Mouse (Mus musculus) midbrain, embryonic 13.5 days (tissue): Measurements from ENCODE around the gene Gbp5. TPM values are rescaled to one million over a fixed set of nuclear protein-coding genes. Genes with fewer than 3 reads are reported as not detected.
A peak's percentile ranks its signal among the peaks of the same experiment; 100 is the strongest.
"Not testable (repeated sequence)": the region's sequence is repeated elsewhere in the genome, so short reads cannot be mapped to it uniquely, and the experiment has no call there.

ENCODE experiments used
- ATAC-seq: fragments of 200-750 bp; cut with Nextera tagmentation; 2 replicates; pipeline ENCODE4 v1.8.0; 2017; ENCODE audit warnings: mild to moderate bottlenecking, moderate TSS enrichment, moderate library complexity
- H3K27ac ChIP-seq: fragments of 300-500 bp; sonication (generic); 2 replicates; pipeline ENCODE4 v1.5.1; 2015; ENCODE audit warnings: inconsistent platforms, mild to moderate bottlenecking, moderate library complexity
- H3K27me3 ChIP-seq: fragments of 300-500 bp; sonication (generic); 2 replicates; pipeline ENCODE4 v1.6.1; 2015; ENCODE audit warnings: mild to moderate bottlenecking, inconsistent platforms
- H3K36me3 ChIP-seq: fragments of 300-500 bp; sonication (generic); 2 replicates; pipeline ENCODE4 v1.6.1; 2015; ENCODE audit warnings: mild to moderate bottlenecking, inconsistent platforms
- H3K4me1 ChIP-seq: fragments of 300-500 bp; sonication (generic); replicated peaks from 2 replicates; pipeline ENCODE4 v1.6.1; 2015; ENCODE audit warnings: inconsistent platforms
- H3K4me2 ChIP-seq: fragments of 300-500 bp; sonication (generic); replicated peaks from 2 replicates; pipeline ENCODE4 v1.6.1; 2015; ENCODE audit warnings: moderate library complexity, mild to moderate bottlenecking, inconsistent platforms
- H3K4me3 ChIP-seq: fragments of 300-500 bp; sonication (generic); replicated peaks from 2 replicates; pipeline ENCODE4 v1.5.1; 2015; ENCODE audit warnings: mild to moderate bottlenecking, inconsistent platforms
- H3K9ac ChIP-seq: fragments of 300-500 bp; sonication (generic); replicated peaks from 2 replicates; pipeline ENCODE4 v1.6.1; 2015; ENCODE audit warnings: mild to moderate bottlenecking, inconsistent platforms
- H3K9me3 ChIP-seq: fragments of 300-500 bp; sonication (generic); 2 replicates; pipeline ENCODE4 v1.6.1; 2016; ENCODE audit warnings: mild to moderate bottlenecking, inconsistent platforms
- WGBS: fragments of 180-500 bp; shearing (Covaris S2); methylation state at CpG from one replicate; pipeline ENCODE4 v1.1.7; 2015; 5-methylcytosine and 5-hydroxymethylcytosine counted together
- polyA plus RNA-seq: library from polyadenylated mRNA; unstranded; fragments of >200 nt; fragmentation: Nextera tagmentation; extraction: Ambion mirVana; gene quantifications from 2 replicates; pipeline ENCODE4 v1.2.1, GENCODE M21; 2015

Gbp5 gene
- polyA plus RNA-seq, 1 experiment from 2014 or later, result 0.07 TPM

DNA sequence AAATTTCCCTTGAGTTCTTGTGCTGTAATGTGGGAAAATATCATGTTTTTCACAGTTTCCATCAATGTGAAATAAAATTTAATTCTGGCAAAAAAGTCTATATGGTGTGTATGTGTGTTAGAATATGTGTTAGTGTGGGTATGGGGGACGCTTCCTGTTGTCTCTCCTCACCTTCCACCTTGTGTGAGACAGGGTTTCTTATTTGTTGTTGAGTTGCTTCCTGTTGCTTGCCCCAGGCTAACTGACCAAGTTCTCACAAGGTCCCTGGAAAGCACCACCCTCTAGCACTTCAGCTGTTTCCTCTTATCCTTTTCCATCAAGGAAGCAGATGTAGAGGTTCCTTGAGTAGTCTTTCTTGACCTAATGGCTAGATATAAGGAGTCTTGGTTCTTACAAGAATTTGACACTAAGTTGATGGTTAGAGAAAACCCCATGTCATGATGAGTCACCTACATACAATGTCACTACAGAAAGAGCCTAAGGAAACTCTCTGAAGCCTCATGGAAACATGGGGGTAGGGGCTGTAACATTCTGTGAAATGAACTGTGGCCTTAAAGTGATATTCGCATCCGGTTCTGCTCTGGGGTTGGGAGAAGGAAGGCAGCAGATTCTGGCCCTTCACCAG, 56.4 kb downstream of the Gbp5 start:
- no peaks in the 10 kb centered on the region for H3K4me1 ChIP-seq
- no peak for ATAC-seq
- WGBS, result 92% methylated on average over 3 of the region's 3 CpGs
- H3K9ac ChIP-seq, result no peak overlapping the region
- H3K4me2 ChIP-seq, result no peak overlapping the region
- no peaks in the 10 kb centered on the region for H3K36me3 ChIP-seq
- no peaks in the 10 kb centered on the region for H3K27me3 ChIP-seq
- no peaks in the 10 kb centered on the region for H3K9me3 ChIP-seq
- no peak overlapping the region for H3K27ac ChIP-seq
- H3K4me3 ChIP-seq, result no peak overlapping the region

GRCm38 (mm10) chr3:142554601-142555000, 60.8 kb downstream of the Gbp5 start:
- no peaks in the 10 kb centered on the region for H3K4me1 ChIP-seq
- no peak overlapping the region for H3K4me2 ChIP-seq
- 80% methylated on average over 1 of the region's 1 CpGs for WGBS

GRCm38 (mm10) chr3:142555623-142556022, 61.8 kb downstream of the Gbp5 start:
- Histone ChIP-seq H3K9me3 (no peaks in the 10 kb centered on the region), H3K4me3 (no peak overlapping the region), H3K9ac (no peak overlapping the region), H3K4me1 (peaks cover 4% of the 10 kb centered on the region; the same call in 1 of the 2 replicates), H3K27ac (no peak overlapping the region), H3K27me3 (no peaks in the 10 kb centered on the region), H3K4me2 (no peak overlapping the region), H3K36me3 (no peaks in the 10 kb centered on the region)
- WGBS, result 90% methylated on average over 11 of the region's 11 CpGs
- no peak for ATAC-seq

More at GRCm38 (mm10) chr3:142554601-142555000, 60.8 kb downstream of the Gbp5 start:
- no peaks in the 10 kb centered on the region for H3K27me3 ChIP-seq
- H3K4me3 ChIP-seq, result no peak overlapping the region
- H3K27ac ChIP-seq, result no peak overlapping the region
- H3K9me3 ChIP-seq, result no peaks in the 10 kb centered on the region
- H3K9ac ChIP-seq, result no peak overlapping the region
- H3K36me3 ChIP-seq, result no peaks in the 10 kb centered on the region
- ATAC-seq, result no peak

GRCm38 (mm10) chr3:142559632-142560228, 66.0 kb downstream of the Gbp5 start, which contains the start of gene Gbp3:
Gene Gbp3 (plus strand): TSS chr3:142560026.
- Histone ChIP-seq H3K4me3 (peak within 1 kb of the TSS; percentile 19; the same call in 1 of the 2 replicates), H3K27ac (no peak within 1 kb of the TSS), H3K9ac (peak within 1 kb of the TSS; percentile 48; the same call in 1 of the 2 replicates), H3K27me3 (no peaks in the 10 kb centered on the region), H3K4me2 (peak within 1 kb of the TSS; percentile 38), H3K36me3 (no peaks in the 10 kb centered on the region), H3K4me1 (peaks cover 4% of the 10 kb centered on the region; the same call in 1 of the 2 replicates), H3K9me3 (no peaks in the 10 kb centered on the region)
- no peak for ATAC-seq
- WGBS, result 48% methylated on average over 3 of the region's 3 CpGs

GRCm38 (mm10) chr3:142560296-142560948, 66.6 kb downstream of the Gbp5 start:
- ATAC-seq, result peak; percentile 88
- WGBS, result 27% methylated on average over 12 of the region's 12 CpGs
- Histone ChIP-seq H3K27ac (no peak overlapping the region), H3K9me3 (no peaks in the 10 kb centered on the region), H3K4me1 (peaks cover 4% of the 10 kb centered on the region; the same call in 1 of the 2 replicates), H3K4me2 (peak overlapping the region; percentile 38), H3K9ac (peak overlapping the region; percentile 48; the same call in 1 of the 2 replicates), H3K36me3 (no peaks in the 10 kb centered on the region), H3K27me3 (no peaks in the 10 kb centered on the region), H3K4me3 (peak overlapping the region; percentile 19; the same call in 1 of the 2 replicates)

DNA sequence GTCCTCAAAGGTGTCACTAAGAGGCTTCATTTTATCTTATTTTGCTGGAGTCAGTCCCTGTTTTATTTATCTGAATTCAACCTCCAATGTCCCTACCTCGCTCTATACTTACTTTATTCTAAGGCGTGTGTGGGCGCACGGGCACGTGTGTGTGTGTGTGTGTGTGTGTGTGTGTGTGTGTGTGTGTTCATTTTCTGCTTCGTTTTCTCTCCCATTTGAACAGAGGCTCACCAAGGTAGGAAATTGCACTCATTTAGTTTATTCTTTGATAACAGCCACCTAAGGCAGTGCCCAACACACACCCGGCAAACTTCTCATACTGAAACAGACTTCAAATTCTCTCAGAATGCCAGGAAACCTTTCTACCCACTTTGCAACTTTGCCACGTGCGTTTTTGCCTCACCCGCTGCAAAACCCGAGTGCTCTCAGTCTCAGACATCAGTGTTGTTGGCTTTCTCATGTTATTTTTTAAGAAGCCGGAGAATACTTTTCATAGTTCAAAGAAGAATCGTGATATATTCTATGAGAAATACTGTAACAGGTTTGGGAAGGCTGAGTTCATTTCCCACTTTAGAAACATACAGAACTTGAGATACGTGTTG, 67.4 kb downstream of the Gbp5 start:
- Histone ChIP-seq H3K4me3 (no peak overlapping the region), H3K27ac (no peak overlapping the region), H3K36me3 (no peaks in the 10 kb centered on the region), H3K4me2 (no peak overlapping the region), H3K27me3 (no peaks in the 10 kb centered on the region), H3K9ac (no peak overlapping the region), H3K4me1 (peaks cover 4% of the 10 kb centered on the region; the same call in 1 of the 2 replicates), H3K9me3 (no peaks in the 10 kb centered on the region)
- ATAC-seq, result no peak
- 91% methylated on average over 14 of the region's 14 CpGs for WGBS

DNA sequence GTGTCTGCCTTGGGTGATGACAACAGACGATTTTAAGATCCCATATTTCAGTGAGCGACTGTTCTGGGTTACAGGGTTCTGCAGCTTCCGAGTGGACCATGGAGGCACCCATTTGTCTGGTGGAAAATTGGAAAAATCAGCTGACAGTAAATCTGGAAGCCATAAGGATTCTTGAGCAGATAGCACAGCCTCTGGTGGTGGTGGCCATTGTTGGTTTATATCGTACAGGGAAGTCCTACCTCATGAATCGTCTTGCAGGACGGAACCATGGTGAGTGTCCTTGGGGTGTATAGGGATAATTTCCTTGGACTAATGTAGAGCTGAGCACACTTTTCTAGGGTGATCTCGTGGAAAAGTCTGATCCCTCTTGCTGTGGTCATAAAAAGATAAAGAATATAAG, 67.9 kb downstream of the Gbp5 start:
- no peak overlapping the region for H3K4me3 ChIP-seq
- H3K36me3 ChIP-seq, result no peaks in the 10 kb centered on the region
- no peaks in the 10 kb centered on the region for H3K9me3 ChIP-seq
- no peak for ATAC-seq
- peaks cover 4% of the 10 kb centered on the region; the same call in 1 of the 2 replicates for H3K4me1 ChIP-seq
- H3K27me3 ChIP-seq, result no peaks in the 10 kb centered on the region
- H3K4me2 ChIP-seq, result no peak overlapping the region
- H3K27ac ChIP-seq, result no peak overlapping the region
- no peak overlapping the region for H3K9ac ChIP-seq
- WGBS, result 87% methylated on average over 7 of the region's 7 CpGs

- H3K27ac ChIP-seq, ATAC-seq, H3K36me3 ChIP-seq, H3K4me3 ChIP-seq, H3K9ac ChIP-seq, H3K4me2 ChIP-seq, H3K27me3 ChIP-seq, H3K4me1 ChIP-seq, H3K9me3 ChIP-seq: not testable (repeated sequence)
- WGBS, result 78% methylated on average over 5 of the region's 5 CpGs
These were observed 73.7 kb downstream of the Gbp5 start for GRCm38 (mm10) chr3:142567490-142567889.

GRCm38 (mm10) chr3:142570738-142571137, 77.0 kb downstream of the Gbp5 start:
- Histone ChIP-seq H3K9me3 (no peaks in the 10 kb centered on the region), H3K27me3 (no peaks in the 10 kb centered on the region), H3K9ac (no peak overlapping the region), H3K4me1 (no peaks in the 10 kb centered on the region), H3K4me3 (no peak overlapping the region), H3K36me3 (no peaks in the 10 kb centered on the region), H3K4me2 (no peak overlapping the region), H3K27ac (no peak overlapping the region)
- ATAC-seq, result no peak
- WGBS, result 92% methylated on average over 4 of the region's 4 CpGs

Other genes with a start within 250 kb of the Gbp5 start
- 11.6 and 12.4 TPM in 2 replicates for gene Pdlim5, start 98.3 kb upstream of the Gbp5 start, polyA plus RNA-seq
- gene Gbp7, start 36.4 kb downstream of the Gbp5 start, polyA plus RNA-seq, result 1.2 and 1.3 TPM in 2 replicates
- 0.76 and 1.1 TPM in 2 replicates for gene Gbp3, start 66.0 kb downstream of the Gbp5 start, polyA plus RNA-seq
- not detected in 2 replicates for gene Gbp2b, start 100.9 kb downstream of the Gbp5 start, polyA plus RNA-seq
- 0.23 and 0.30 TPM in 2 replicates for gene Gbp2, start 126.6 kb downstream of the Gbp5 start, polyA plus RNA-seq
- 4.4 and 4.9 TPM in 2 replicates for gene Kyat3, start 207.1 kb downstream of the Gbp5 start, polyA plus RNA-seq